Mouse (Mus musculus): ENCODE results near the gene Rnase4.

- TF ChIP-seq EP300 (IDR thresholded peaks at IDR 0.05; ENCODE audit: low read depth) (0 out of 2 replicates have a peak, but pooled peaks have one; percentile 21), CTCF (IDR thresholded peaks at IDR 0.05; ENCODE audit: low read depth) (no peak)
Observed at GRCm38 (mm10) chr14:51089674-51090076, 1.2 kb upstream of the Rnase4 start.
